Mouse (Mus musculus): ENCODE measurements at regions not wholly inside any gene's neighbourhood (a gene's known extent, or its start where the extent isn't known, plus 50 kb on each side); places are given as distances from the start of the nearest gene placed in this dataset.

- DNase-seq (ENCODE audit: low spot score in 2 of 2) = no peak
These were observed 62.5 kb downstream of the Arrdc4 start for GRCm38 (mm10) chr7:68686396-68687139.

DNA sequence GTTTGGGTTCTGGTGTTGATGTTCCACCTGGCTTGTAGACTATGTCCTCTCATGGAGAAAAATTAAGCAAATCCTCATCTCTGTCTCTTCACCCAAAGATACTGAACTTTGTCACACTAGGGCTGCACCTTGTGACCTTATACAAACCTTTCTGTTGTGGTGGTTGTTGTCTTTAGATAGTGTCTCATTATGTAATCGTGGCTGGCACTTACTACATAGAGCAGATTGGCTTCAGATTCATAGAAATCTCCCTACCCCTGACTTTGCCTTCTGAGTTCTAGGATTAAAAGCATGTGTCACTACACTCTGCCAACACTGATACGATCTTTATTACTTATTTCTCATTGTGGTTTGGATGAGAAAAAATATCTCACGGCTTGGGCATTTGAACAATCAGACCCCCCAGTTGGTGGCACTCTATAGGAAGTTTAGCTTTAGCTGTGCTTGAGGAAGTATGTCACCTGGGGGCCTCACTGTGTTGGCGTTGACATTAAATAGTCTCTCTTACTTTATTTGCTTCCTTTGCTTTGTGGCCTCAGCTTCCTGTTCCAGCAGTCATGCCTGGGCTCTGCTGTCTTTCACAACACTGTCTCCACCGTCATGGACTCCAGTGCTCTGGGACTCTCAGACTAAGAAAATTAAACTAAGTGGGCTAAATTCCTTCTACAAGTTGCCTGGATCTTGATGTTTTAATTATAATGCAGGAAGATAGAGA lies 66.0 kb downstream of the Arrdc4 start:
- no peak for DNase-seq (ENCODE audit: low spot score in 2 of 2)

DNA sequence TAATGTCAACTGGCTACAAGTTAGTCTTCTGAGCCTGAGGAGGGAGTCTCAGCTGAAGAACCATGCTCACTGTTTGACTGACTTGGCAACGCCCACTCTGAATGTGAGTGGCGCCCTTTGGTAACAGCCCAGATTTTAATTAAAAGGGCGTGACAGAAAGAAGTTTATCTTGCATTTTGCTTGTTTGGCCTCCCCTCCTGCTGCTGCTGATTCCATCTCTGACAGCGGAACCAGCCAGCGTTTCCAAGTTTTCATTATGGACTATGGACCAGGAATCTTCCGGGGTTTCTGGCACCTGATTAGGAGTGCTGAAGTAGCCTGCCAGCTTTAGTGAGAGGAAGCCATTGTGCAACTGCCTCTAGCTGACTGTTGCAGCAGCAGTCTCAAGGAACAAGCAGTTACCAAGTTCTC lies 66.7 kb downstream of the Arrdc4 start:
- DNase-seq (ENCODE audit: low spot score in 2 of 2) = no peak

- no peak for DNase-seq (ENCODE audit: low spot score in 2 of 2)
These were observed 69.3 kb downstream of the Arrdc4 start for GRCm38 (mm10) chr7:68679770-68680169.

DNA sequence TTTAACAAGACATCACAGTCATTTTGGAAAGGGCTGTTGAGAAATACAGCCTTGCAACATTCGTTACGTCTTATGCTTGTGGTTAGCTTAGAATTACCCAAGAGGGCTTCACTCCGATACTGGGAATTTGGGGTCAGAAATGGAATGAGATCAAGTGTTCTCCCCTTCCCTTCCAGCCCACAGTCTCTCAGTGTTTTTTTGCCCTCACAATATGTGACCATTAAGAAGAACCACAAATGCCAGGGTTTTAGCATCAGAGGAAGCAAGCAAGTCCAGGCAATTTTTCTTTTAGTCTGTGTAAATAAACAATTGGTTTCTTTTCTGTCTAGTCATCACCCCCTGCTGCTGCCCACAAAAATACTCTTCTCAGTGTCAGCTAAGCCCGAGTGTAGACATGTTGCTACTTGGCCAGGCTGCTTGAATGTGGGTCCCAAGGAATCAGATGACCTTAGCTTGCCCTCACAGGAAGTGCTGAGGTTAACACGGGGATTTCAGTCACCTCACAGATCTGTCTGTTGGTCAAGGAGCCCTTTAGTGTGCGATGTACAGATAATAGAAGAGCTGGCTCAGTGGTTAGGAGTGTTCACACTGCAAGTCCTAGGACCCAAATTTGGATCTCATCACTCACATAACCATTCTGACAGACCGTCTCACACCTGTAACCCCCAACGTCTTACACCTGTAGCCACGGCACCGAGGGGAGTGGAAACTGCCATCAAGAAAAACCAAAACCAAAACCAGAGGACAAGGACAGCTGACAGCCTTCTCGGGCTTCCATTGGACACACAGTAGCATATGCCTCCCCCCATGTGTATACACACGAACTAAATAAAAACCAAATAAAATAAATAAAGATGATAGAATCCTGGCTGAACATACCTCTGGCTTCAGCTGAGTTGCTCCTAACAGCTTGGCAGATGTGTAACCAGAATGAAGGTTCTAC lies 81.0 kb downstream of the Arrdc4 start:
- DNase-seq (ENCODE audit: low spot score in 2 of 2) = no peak

GRCm38 (mm10) chr7:68667215-68667614 lies 81.8 kb downstream of the Arrdc4 start:
- DNase-seq (ENCODE audit: low spot score in 2 of 2) = no peak

- DNase-seq (ENCODE audit: low spot score in 2 of 2) = no peak
These were observed 92.7 kb downstream of the Arrdc4 start for GRCm38 (mm10) chr7:68656354-68656753.

DNA sequence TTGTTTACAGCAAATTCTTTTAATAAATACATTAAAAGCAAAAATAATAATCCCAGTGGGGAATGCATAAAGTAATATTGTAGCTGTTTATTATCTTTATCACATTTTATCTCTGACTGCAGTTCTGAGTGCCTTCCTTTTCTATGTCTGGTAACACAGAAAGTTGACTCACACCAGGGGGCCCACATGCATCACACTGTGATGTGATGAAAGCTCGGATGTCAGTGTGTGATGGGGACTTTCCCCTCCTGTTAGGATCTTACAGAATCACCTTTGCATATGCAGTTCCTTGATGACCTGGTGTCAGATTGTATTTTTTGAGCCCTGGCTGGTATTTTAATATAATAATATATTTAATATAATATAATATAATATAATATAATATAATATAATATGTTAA lies 95.5 kb downstream of the Arrdc4 start:
- DNase-seq (ENCODE audit: low spot score in 2 of 2) = no peak

DNA sequence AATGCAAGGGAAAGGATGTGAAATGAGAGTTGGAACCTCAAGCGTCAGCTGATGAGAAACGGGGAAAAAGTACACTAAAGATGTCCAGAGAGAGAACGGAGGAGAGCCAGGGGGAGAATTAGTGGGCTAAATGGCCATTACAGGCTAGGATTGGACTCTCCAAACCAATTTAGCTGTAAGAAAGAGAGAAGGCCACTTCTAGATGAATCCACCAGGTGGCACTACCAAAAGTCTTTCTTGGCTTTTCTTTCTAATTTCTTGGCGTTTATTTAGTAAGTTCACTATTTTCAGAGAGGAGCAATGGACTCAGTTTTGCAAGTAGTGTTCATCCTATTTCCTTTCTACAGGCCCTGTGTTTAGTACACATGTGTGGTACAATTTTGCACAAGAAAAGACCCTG lies 97.6 kb downstream of the Arrdc4 start:
- no peak for DNase-seq (ENCODE audit: low spot score in 2 of 2)

DNA sequence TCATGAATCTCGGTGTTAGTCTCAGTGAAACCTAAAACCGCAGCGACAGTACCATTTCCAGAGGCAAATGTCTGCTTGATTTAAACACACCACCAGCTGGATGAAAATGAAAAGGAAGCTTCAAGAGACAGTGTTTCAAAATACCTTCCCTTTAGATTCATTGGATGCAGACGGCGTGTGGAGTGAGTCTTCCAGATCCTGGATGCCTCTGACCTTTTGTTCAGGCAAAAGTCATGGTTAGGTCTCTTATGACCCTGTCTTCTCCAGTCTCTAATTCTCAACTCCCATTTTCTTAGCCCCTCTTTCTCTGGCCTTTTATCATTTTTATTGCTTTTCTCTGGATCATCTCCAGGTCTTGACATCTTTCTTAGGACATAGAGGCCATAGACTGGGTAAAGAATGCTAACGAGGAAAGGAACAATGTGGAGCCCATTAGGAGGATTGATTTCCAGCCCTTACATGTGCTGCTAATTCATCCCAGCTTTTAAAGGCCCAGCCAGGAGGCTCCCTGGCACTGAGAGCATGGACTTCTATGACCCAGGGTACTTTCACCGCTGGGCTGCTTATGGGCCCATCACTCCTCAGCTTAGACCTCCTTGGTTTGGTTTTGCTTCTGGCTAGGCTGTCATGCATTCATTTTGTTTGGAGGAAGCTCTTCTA lies 111.4 kb downstream of the Arrdc4 start:
- no peak for DNase-seq (ENCODE audit: low spot score in 2 of 2)

DNA sequence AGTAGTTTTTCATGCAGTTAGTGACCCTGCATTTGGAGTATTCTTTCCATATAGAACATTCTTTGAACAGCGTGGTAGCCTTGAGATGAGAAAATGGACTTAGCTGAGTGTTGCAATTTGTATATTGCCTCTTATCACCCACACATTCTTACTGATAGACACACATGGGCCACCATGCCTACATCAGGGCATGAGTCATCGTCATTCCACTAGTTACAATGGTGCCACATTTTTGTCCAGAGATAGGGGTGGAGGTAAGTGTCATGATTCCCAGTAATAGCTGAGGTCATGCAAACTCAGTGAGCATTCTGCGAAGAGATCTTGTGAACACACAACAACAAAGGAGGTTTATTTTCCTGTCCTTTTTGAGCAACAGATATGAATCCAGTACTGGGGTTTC lies 128.0 kb downstream of the Arrdc4 start:
- no peak for DNase-seq (ENCODE audit: low spot score in 2 of 2)

DNA sequence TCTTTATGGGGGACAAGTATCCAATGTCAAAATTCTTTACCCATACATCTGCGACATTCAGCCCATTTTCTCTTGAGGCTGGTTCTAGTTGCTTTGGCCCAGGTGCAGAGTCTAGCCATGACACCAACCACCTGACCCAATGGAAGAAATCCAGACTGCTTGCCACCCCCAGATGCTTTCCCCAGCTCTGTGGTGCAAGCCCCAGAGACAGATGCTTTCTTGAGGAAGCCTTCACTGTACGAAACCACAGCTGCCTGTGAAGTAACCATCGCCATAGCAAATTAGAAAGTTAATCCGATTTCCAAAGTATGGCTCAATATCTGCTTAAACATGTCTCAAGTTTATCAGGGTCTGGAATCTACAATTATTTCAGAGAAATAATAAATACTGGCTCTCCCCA lies 138.5 kb downstream of the Arrdc4 start:
- DNase-seq (ENCODE audit: low spot score in 2 of 2) = no peak

DNA sequence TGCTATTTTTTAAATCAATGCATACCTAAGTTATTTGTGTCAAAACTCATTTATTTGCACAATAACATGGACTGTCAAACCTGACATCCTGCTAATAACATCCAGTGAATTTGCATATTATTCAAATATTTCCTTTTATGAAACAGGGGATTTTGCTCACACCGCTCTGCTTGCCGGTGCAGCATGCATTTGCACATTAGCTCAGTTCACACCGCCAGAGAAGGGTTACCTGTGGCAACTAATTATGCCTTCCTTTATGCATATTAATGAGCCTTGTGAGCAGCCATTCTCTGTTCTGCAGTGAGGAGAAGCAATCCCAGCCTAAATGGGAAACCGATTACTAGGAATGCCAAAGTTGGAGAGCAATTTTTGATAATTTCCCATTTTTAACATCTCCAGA lies 141.9 kb downstream of the Arrdc4 start:
- no peak for DNase-seq (ENCODE audit: low spot score in 2 of 2)

- no peak for DNase-seq (ENCODE audit: low spot score in 2 of 2)
These were observed 142.8 kb downstream of the Arrdc4 start for GRCm38 (mm10) chr7:68606278-68606677.

DNA sequence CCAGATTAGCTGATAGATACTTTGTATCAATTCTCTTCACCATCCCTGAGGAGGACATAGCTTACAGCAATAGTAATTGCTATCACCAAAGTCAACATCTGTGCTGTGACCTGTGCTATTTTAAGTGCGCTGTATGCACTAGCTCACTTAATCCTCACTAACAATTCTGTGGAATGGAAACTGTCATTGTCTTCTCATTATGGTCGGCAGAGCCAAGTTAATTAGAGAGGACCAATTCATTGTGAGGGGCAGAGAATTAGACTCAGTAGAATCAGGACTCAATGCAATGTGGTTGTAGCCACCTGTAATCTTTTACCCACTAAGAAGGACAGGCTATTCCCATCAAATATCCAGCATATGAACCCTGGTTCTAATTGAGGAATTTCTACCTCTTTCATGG lies 145.3 kb downstream of the Arrdc4 start:
- DNase-seq (ENCODE audit: low spot score in 2 of 2) = no peak

DNA sequence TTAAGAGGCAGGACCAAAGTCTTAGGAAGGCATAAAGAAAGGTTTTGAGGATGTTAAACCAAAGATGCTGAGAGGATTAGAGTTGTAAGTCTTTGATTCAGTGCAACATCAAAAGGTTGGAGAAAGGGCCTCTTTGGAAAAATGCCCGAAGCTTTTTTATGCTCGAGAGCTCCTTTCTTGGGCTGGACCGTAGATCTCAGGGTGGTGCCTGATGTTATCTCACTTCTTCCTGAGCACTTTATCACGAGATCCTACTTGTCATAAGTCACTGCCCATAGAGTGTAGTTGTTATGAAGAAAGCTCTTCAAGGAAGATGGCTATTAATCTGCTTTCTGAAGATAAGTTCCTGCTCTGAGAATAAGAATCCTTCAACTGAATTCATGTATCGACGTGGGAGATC lies 147.0 kb downstream of the Arrdc4 start:
- DNase-seq (ENCODE audit: low spot score in 2 of 2) = no peak

DNA sequence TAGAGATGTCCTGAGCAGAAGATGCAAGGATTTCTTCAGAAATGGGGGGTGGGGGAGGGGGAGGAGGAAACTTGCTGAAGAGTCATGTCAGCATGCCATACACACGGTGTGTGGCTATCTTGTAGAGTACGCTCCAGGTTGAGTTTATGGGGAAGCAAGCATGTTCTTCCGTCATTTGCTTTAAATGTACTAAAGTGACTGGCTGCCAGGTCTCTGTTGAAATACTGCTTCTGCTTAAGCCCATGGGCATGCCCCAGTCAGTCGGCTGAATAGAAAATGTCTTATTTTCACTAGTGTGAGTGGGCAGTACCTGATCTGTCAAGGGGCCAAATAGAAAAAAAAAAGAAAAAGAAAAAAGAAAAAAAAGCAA lies 155.0 kb downstream of the Arrdc4 start:
- no peak for DNase-seq (ENCODE audit: low spot score in 2 of 2)

DNA sequence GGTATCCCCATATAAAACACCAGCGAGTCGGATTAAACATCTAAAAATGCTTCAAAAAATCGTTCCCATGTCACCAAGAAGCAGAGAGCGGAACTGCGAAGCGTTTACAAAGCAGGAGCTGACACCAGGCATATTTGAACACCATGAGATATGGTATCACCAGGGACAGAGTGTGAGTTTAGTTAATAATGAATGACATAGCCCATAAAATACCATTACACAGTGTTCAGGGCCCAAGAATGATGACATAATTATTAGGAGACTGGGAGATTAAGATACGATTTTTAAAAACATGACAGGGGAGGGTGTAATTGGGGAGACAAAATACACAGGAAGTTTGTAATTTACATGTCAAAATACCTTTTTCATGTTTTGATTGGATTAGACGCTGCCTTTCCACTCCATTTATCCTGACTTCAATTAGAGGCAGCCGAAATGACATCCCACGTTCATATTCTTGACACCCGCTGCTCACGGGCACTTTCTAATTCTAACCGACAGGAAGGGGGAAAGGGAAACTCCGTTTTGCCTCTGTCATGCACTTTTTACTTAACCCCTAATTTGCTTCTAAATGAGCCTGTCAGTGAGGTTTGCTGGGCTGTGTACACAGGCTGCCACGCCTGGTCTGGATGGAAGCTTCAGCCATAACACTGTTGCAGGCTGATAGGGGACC lies 155.6 kb downstream of the Arrdc4 start:
- DNase-seq (ENCODE audit: low spot score in 2 of 2) = no peak

- no peak for DNase-seq (ENCODE audit: low spot score in 2 of 2)
These were observed 166.3 kb downstream of the Arrdc4 start for GRCm38 (mm10) chr7:68582540-68583325.

DNA sequence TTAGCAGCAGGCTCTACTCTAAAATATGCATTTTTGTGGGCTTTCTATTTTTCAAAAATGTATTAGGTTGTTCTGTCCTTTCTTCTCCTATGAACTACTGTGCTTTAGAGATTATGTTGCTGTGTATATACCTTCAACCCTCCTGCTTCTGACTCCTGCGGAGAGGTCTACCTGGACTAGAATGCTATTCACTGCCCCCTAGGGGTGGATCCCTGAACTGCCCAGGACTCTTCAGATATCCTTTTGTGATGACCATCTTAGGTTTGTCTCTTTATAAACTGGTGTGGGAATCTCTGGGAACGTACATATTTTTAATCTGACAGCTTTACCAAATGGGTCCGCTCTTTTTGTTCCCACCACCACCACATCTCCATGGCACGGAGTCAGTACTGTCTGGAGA lies 168.4 kb downstream of the Arrdc4 start:
- DNase-seq (ENCODE audit: low spot score in 2 of 2) = no peak

GRCm38 (mm10) chr7:68579666-68580065 lies 169.4 kb downstream of the Arrdc4 start:
- DNase-seq (ENCODE audit: low spot score in 2 of 2) = peak; percentile 24 to 57
